ENCODE assay signal across 20 mouse cellular contexts in the genomic region with DNA sequence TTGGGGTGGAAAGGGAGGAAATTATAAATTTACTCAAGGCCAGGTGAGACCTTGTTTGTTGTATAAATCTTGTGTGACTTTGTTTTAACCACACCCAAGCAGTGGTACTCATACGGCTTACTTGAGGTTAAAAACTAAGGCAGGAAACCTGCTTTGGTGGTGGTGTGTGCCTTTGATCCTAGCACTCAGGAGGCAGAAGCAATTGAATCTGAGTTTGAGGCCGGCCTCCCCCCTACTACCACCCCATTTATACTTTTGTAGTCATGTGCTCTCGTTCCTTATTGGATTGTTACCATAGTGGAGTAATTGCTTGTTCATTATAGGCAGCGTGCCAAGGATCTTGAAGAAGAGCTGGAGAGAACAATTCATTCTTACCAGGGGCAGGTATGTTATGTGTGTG. TPM values are rescaled to one million over a fixed set of nuclear protein-coding genes. Genes with fewer than 3 reads are reported as not detected.
DNase-seq lines count a peak whose midpoint lies in the region; ATAC-seq and TF ChIP-seq lines count a peak whose summit lies in the region.
"Had no signal": no experiment of that assay in that cellular context is flagged by ENCODE, and none has a peak within 500 bp of the region (broad histone marks: within the 10 kb centered on the region; RNA-seq: fewer than 3 reads in every experiment).

No protein-coding gene starts in this region.

- H3K4me3 ChIP-seq in kidney, embryonic 14.5 days (ENCODE audit: low read length), result no peak overlapping the region
- no peak overlapping the region for H3K4me3 ChIP-seq in lung, postnatal 0 days (ENCODE audit: low read depth, low read length)
- H3K4me3 ChIP-seq: embryonic facial prominence, embryonic 13.5 days; forebrain, embryonic 12.5 days; heart, embryonic 13.5 days; hindbrain, embryonic 12.5 days had no signal

- H3K9me3 ChIP-seq in kidney, embryonic 14.5 days (ENCODE audit: control insufficient read depth, low read length), result no peaks in the 10 kb centered on the region
- H3K9me3 ChIP-seq in lung, postnatal 0 days (ENCODE audit: low read length), result no peaks in the 10 kb centered on the region
- H3K9me3 ChIP-seq: embryonic facial prominence, embryonic 13.5 days; forebrain, embryonic 12.5 days; G1E; heart, embryonic 13.5 days; hindbrain, embryonic 12.5 days had no signal

- TF ChIP-seq EP300 in lung, postnatal 0 days (IDR thresholded peaks at IDR 0.05), result no peak

- H3K27ac ChIP-seq in kidney, embryonic 14.5 days (ENCODE audit: low read depth, low read length), result no peak overlapping the region
- H3K27ac ChIP-seq in lung, postnatal 0 days (ENCODE audit: low read length), result no peak overlapping the region
- H3K27ac ChIP-seq: embryonic facial prominence, embryonic 13.5 days; forebrain, embryonic 12.5 days; heart, embryonic 13.5 days; hindbrain, embryonic 12.5 days had no signal

- ATAC-seq in kidney, embryonic 14.5 days (ENCODE audit: low FRiP score, low TSS enrichment), result no peak
- ATAC-seq in lung, postnatal 0 days, result no peak
- ATAC-seq: forebrain, embryonic 16.5 days; hindbrain, embryonic 16.5 days had no signal

- peak; percentile 1 for DNase-seq in lung, postnatal 25 days (ENCODE audit: low spot score)
- no peak for DNase-seq in lung, postnatal 36 days
- peak; percentile 34 for DNase-seq in CD4-positive, CD25-positive, alpha-beta regulatory T cell, adult 2 months (ENCODE audit: low read depth, low spot score)
- peak; percentile 25 for DNase-seq in induced T-regulatory cell, adult 2 months (ENCODE audit: low read depth)
- no peak for DNase-seq in lung, postnatal 10 days
- DNase-seq in lung, postnatal 0 days (ENCODE audit: low spot score), result no peak
- DNase-seq: adrenal gland, postnatal 14 days; cerebellum, adult 11-12 months; cerebellum, adult 9-10 months; cerebellum, postnatal 25 days; gastrocnemius, postnatal 14 days; heart, postnatal 36 days had no signal

- TF ChIP-seq CTCF in lung, postnatal 0 days (IDR thresholded peaks at IDR 0.05), result no peak

- WGBS in kidney, embryonic 14.5 days, result 93% methylated on average over 4 of the region's 4 CpGs
- 78% methylated on average over 4 of the region's 4 CpGs for WGBS in lung, postnatal 0 days

- no peak overlapping the region for H3K9ac ChIP-seq in kidney, embryonic 14.5 days (ENCODE audit: low read depth, low read length)
- H3K9ac ChIP-seq in lung, postnatal 0 days (replicated peaks; ENCODE audit: low read depth), result no peak overlapping the region
- H3K9ac ChIP-seq: embryonic facial prominence, embryonic 13.5 days; forebrain, embryonic 12.5 days; heart, embryonic 13.5 days; hindbrain, embryonic 12.5 days had no signal

- no peaks in the 10 kb centered on the region for H3K27me3 ChIP-seq in kidney, embryonic 14.5 days (ENCODE audit: control insufficient read depth, insufficient read depth, low read length)
- no peaks in the 10 kb centered on the region for H3K27me3 ChIP-seq in lung, postnatal 0 days (replicated peaks; ENCODE audit: insufficient read depth, low read length)
- H3K27me3 ChIP-seq: embryonic facial prominence, embryonic 13.5 days; forebrain, embryonic 12.5 days; heart, embryonic 13.5 days; hindbrain, embryonic 12.5 days had no signal

- H3K4me2 ChIP-seq in kidney, embryonic 14.5 days (replicated peaks; ENCODE audit: low read depth, low read length), result no peak overlapping the region
- H3K4me2 ChIP-seq in lung, postnatal 0 days (replicated peaks; ENCODE audit: low read depth, low read length), result no peak overlapping the region
- H3K4me2 ChIP-seq: embryonic facial prominence, embryonic 13.5 days; forebrain, embryonic 12.5 days; heart, embryonic 13.5 days; hindbrain, embryonic 12.5 days had no signal

- peaks cover 50% of the 10 kb centered on the region for H3K36me3 ChIP-seq in kidney, embryonic 14.5 days (ENCODE audit: control insufficient read depth, insufficient read depth, low read length)
- peaks cover 20% of the 10 kb centered on the region; the same call in 1 of the 2 replicates for H3K36me3 ChIP-seq in lung, postnatal 0 days (ENCODE audit: insufficient read depth, low read length)

- no peaks in the 10 kb centered on the region for H3K4me1 ChIP-seq in kidney, embryonic 14.5 days (ENCODE audit: control insufficient read depth, insufficient read depth, low read length)
- H3K4me1 ChIP-seq in lung, postnatal 0 days (ENCODE audit: insufficient read depth, low read depth, low read length), result no peaks in the 10 kb centered on the region
- H3K4me1 ChIP-seq: embryonic facial prominence, embryonic 13.5 days; forebrain, embryonic 12.5 days; heart, embryonic 13.5 days; hindbrain, embryonic 12.5 days had no signal

RNA-seq across cellular contexts. Expression of a gene that starts 49.6 kb away (rescaled TPM):
- polyA plus RNA-seq in kidney, embryonic 14.5 days (2014; fragmentation: Nextera tagmentation; extraction: Ambion mirVana), result 14.0 TPM in 2 replicates
- 10.3 and 11.7 TPM in 2 replicates for polyA plus RNA-seq in lung, postnatal 0 days (2015; fragmentation: Nextera tagmentation; extraction: Ambion mirVana)

Comparison
In these comparisons a context has a peak if more than half of its experiments do, and no peak if none do; other contexts are left out.
1. DNase-seq: peak in lung, postnatal 25 days (single experiment), CD4-positive, CD25-positive, alpha-beta regulatory T cell, adult 2 months (single experiment) and induced T-regulatory cell, adult 2 months (single experiment); none in lung, postnatal 36 days (single experiment), lung, postnatal 10 days (single experiment) and lung, postnatal 0 days (single experiment).